Mouse (Mus musculus) forebrain, embryonic 11.5 days (tissue): ENCODE measurements around the gene Mov10l1. TPM values are rescaled to one million over a fixed set of nuclear protein-coding genes. Genes with fewer than 3 reads are reported as not detected.

Source experiments
- ATAC-seq: fragments of 200-750 bp; cut with Nextera tagmentation; replicated peaks from 2 replicates; pipeline ENCODE4 v1.8.0; 2017; ENCODE audit warnings: moderate TSS enrichment; ENCODE audit not compliant: low FRiP score
- DNase-seq: peaks from one replicate; pipeline ENCODE4 v3.0.0-alpha.2; 2017; ENCODE audit warnings: low spot score
- H3K27ac ChIP-seq: fragments of 300-500 bp; sonication (generic); 2 replicates; pipeline ENCODE4 v1.5.1; 2014; ENCODE audit warnings: low read depth, low read length
- H3K27me3 ChIP-seq: fragments of 300-500 bp; sonication (generic); 2 replicates; pipeline ENCODE4 v1.6.1; 2014; ENCODE audit warnings: mild to moderate bottlenecking, low read length, mixed read lengths; ENCODE audit not compliant: control insufficient read depth, insufficient read depth
- H3K36me3 ChIP-seq: fragments of 300-500 bp; sonication (generic); 2 replicates; pipeline ENCODE4 v1.6.1; 2014; ENCODE audit warnings: mild to moderate bottlenecking, low read length, moderate library complexity, mixed read lengths; ENCODE audit not compliant: control insufficient read depth, insufficient read depth
- H3K4me1 ChIP-seq: fragments of 300-500 bp; sonication (generic); replicated peaks from 2 replicates; pipeline ENCODE4 v1.6.1; 2014; ENCODE audit warnings: low read length, mixed read lengths; ENCODE audit not compliant: control insufficient read depth, insufficient read depth
- H3K4me2 ChIP-seq: fragments of 300-500 bp; sonication (generic); 2 replicates; pipeline ENCODE4 v1.6.1; 2014; ENCODE audit warnings: low read depth, mild to moderate bottlenecking, low read length, moderate library complexity, mixed read lengths; ENCODE audit not compliant: severe bottlenecking
- H3K4me3 ChIP-seq: fragments of 300-500 bp; sonication (generic); 2 replicates; pipeline ENCODE4 v1.5.1; 2014; ENCODE audit warnings: low read depth, low read length
- H3K9ac ChIP-seq: fragments of 300-500 bp; sonication (generic); 2 replicates; pipeline ENCODE4 v1.6.1; 2014; ENCODE audit warnings: low read length
- H3K9me3 ChIP-seq: fragments of 300-500 bp; sonication (generic); 2 replicates; pipeline ENCODE4 v1.6.1; 2016; ENCODE audit warnings: low read length, mixed read lengths; ENCODE audit not compliant: control insufficient read depth
- WGBS: fragments of 180-500 bp; shearing (Covaris S2); extraction: QIAGEN DNeasy Blood & Tissue Kit; methylation state at CpG from one replicate; pipeline ENCODE4 v1.1.7; 2014; 5-methylcytosine and 5-hydroxymethylcytosine counted together
- polyA plus RNA-seq: library from polyadenylated mRNA; unstranded; fragments of >200 nt; fragmentation: Nextera tagmentation; extraction: Ambion mirVana; gene quantifications from 2 replicates; pipeline ENCODE4 v1.2.1, GENCODE M21; 2014

The Mov10l1 gene
- polyA plus RNA-seq, 1 experiment from 2014 or later: not detected

GRCm38 (mm10) chr15:89062518-89062910 is 79.8 kb downstream of the Mov10l1 start:
- Histone ChIP-seq H3K4me2 (no peak overlapping the region), H3K36me3 (no peaks in the 10 kb centered on the region), H3K27me3 (peaks cover 30% of the 10 kb centered on the region), H3K27ac (no peak overlapping the region), H3K4me3 (no peak overlapping the region), H3K4me1 (peaks cover 4% of the 10 kb centered on the region; the same call in 1 of the 2 replicates), H3K9me3 (no peaks in the 10 kb centered on the region), H3K9ac (no peak overlapping the region)
- DNase-seq (no peak), ATAC-seq (no peak)
- 90% methylated on average over 5 of the region's 5 CpGs for WGBS

- DNase-seq (no peak), ATAC-seq (no peak)
- no peak overlapping the region for H3K9ac ChIP-seq
- H3K4me1 ChIP-seq: peaks cover 4% of the 10 kb centered on the region; the same call in 1 of the 2 replicates
- H3K4me2 ChIP-seq: no peak overlapping the region
- H3K27ac ChIP-seq: no peak overlapping the region
- H3K9me3 ChIP-seq: no peaks in the 10 kb centered on the region
- no peak overlapping the region for H3K4me3 ChIP-seq
- H3K36me3 ChIP-seq: no peaks in the 10 kb centered on the region
- WGBS: 83% methylated on average over 7 of the region's 7 CpGs
- peaks cover 32% of the 10 kb centered on the region for H3K27me3 ChIP-seq
These were observed 80.3 kb downstream of the Mov10l1 start for GRCm38 (mm10) chr15:89063001-89063400.

- ATAC-seq: no peak
- Histone ChIP-seq H3K9ac (no peak overlapping the region), H3K4me2 (no peak overlapping the region), H3K27ac (no peak overlapping the region), H3K9me3 (no peaks in the 10 kb centered on the region), H3K36me3 (no peaks in the 10 kb centered on the region), H3K4me3 (no peak overlapping the region), H3K4me1 (peaks cover 4% of the 10 kb centered on the region; the same call in 1 of the 2 replicates), H3K27me3 (peaks cover 33% of the 10 kb centered on the region)
- no peak for DNase-seq
- 79% methylated on average over 6 of the region's 6 CpGs for WGBS
These were observed 80.8 kb downstream of the Mov10l1 start for GRCm38 (mm10) chr15:89063536-89063935.

- H3K27me3 ChIP-seq: peaks cover 31% of the 10 kb centered on the region
- ATAC-seq (no peak), DNase-seq (no peak)
- peaks cover 4% of the 10 kb centered on the region; the same call in 1 of the 2 replicates for H3K4me1 ChIP-seq
- H3K9me3 ChIP-seq: no peaks in the 10 kb centered on the region
- no peak overlapping the region for H3K27ac ChIP-seq
- H3K36me3 ChIP-seq: no peaks in the 10 kb centered on the region
- H3K9ac ChIP-seq: no peak overlapping the region
- WGBS: 92% methylated on average over 5 of the region's 5 CpGs
- no peak overlapping the region for H3K4me3 ChIP-seq
- H3K4me2 ChIP-seq: no peak overlapping the region
These were observed 82.2 kb downstream of the Mov10l1 start for GRCm38 (mm10) chr15:89064891-89065290.

- WGBS: 49% methylated on average over 35 of the region's 35 CpGs
- Histone ChIP-seq H3K9ac (no peak overlapping the region), H3K4me3 (no peak overlapping the region), H3K4me2 (no peak overlapping the region; the same call in 1 of the 2 replicates), H3K9me3 (no peaks in the 10 kb centered on the region), H3K4me1 (no peaks in the 10 kb centered on the region), H3K36me3 (no peaks in the 10 kb centered on the region), H3K27me3 (peaks cover 24% of the 10 kb centered on the region), H3K27ac (no peak overlapping the region)
- DNase-seq (no peak), ATAC-seq (no peak)
These were observed 84.9 kb downstream of the Mov10l1 start for GRCm38 (mm10) chr15:89067609-89068008.

- no peak for DNase-seq
- Histone ChIP-seq H3K4me3 (no peak overlapping the region), H3K27me3 (peaks cover 24% of the 10 kb centered on the region), H3K9me3 (no peaks in the 10 kb centered on the region), H3K36me3 (no peaks in the 10 kb centered on the region), H3K27ac (no peak overlapping the region), H3K4me2 (no peak overlapping the region), H3K4me1 (no peaks in the 10 kb centered on the region), H3K9ac (no peak overlapping the region)
- no peak for ATAC-seq
- WGBS: 49% methylated on average over 26 of the region's 26 CpGs
These were observed 85.5 kb downstream of the Mov10l1 start for GRCm38 (mm10) chr15:89068226-89068625.

- H3K27me3 ChIP-seq: peaks cover 24% of the 10 kb centered on the region
- no peak for ATAC-seq
- no peak overlapping the region for H3K27ac ChIP-seq
- 79% methylated on average over 19 of the region's 19 CpGs for WGBS
- H3K4me1 ChIP-seq: no peaks in the 10 kb centered on the region
- no peak overlapping the region for H3K4me3 ChIP-seq
- H3K9ac ChIP-seq: no peak overlapping the region
- no peak overlapping the region for H3K4me2 ChIP-seq
- no peaks in the 10 kb centered on the region for H3K9me3 ChIP-seq
- no peaks in the 10 kb centered on the region for H3K36me3 ChIP-seq
- DNase-seq: no peak
These were observed 86.7 kb downstream of the Mov10l1 start for GRCm38 (mm10) chr15:89069336-89069840.

- Histone ChIP-seq H3K9ac (no peak overlapping the region), H3K4me2 (no peak overlapping the region), H3K36me3 (no peaks in the 10 kb centered on the region), H3K4me3 (no peak overlapping the region), H3K27ac (no peak overlapping the region), H3K27me3 (peaks cover 24% of the 10 kb centered on the region), H3K9me3 (no peaks in the 10 kb centered on the region), H3K4me1 (peaks cover 8% of the 10 kb centered on the region)
- 75% methylated on average over 24 of the region's 24 CpGs for WGBS
- DNase-seq (no peak), ATAC-seq (no peak)
These were observed 87.9 kb downstream of the Mov10l1 start for GRCm38 (mm10) chr15:89070606-89071005.

GRCm38 (mm10) chr15:89073993-89074603 is 91.4 kb downstream of the Mov10l1 start:
- ATAC-seq (no peak), DNase-seq (no peak)
- H3K27ac ChIP-seq: no peak overlapping the region
- H3K9me3 ChIP-seq: no peaks in the 10 kb centered on the region
- H3K4me3 ChIP-seq: no peak overlapping the region
- H3K36me3 ChIP-seq: no peaks in the 10 kb centered on the region
- H3K9ac ChIP-seq: no peak overlapping the region
- H3K4me1 ChIP-seq: peaks cover 16% of the 10 kb centered on the region
- no peaks in the 10 kb centered on the region for H3K27me3 ChIP-seq
- H3K4me2 ChIP-seq: no peak overlapping the region
- 88% methylated on average over 10 of the region's 10 CpGs for WGBS
